Mouse (Mus musculus): ENCODE measurements at regions not wholly inside any gene's neighbourhood (a gene's known extent, or its start where the extent isn't known, plus 50 kb on each side); places are given as distances from the start of the nearest gene placed in this dataset.
A peak's percentile ranks its signal among the peaks of the same experiment; 100 is the strongest.

- DNase-seq (ENCODE audit: low spot score in 2 of 2): peak; percentile 58 to 61
These were observed 341.8 kb upstream of the Mms22l start for GRCm38 (mm10) chr4:24154418-24154817.

GRCm38 (mm10) chr4:24173750-24174149 is 322.5 kb upstream of the Mms22l start:
- no peak for DNase-seq (ENCODE audit: low spot score in 2 of 2)

GRCm38 (mm10) chr4:24213262-24214036 is 282.8 kb upstream of the Mms22l start:
- no peak for DNase-seq (ENCODE audit: low spot score in 2 of 2)

GRCm38 (mm10) chr4:24214037-24214362 is 282.3 kb upstream of the Mms22l start:
- DNase-seq (ENCODE audit: low spot score in 2 of 2): no peak

- DNase-seq (ENCODE audit: low spot score in 2 of 2): no peak
These were observed 277.8 kb upstream of the Mms22l start for GRCm38 (mm10) chr4:24218383-24218934.

GRCm38 (mm10) chr4:24219074-24219497 is 277.2 kb upstream of the Mms22l start:
- DNase-seq (ENCODE audit: low spot score in 2 of 2): no peak

- no peak for DNase-seq (ENCODE audit: low spot score in 2 of 2)
These were observed 276.7 kb upstream of the Mms22l start for GRCm38 (mm10) chr4:24219583-24219982.

GRCm38 (mm10) chr4:24245124-24245523 is 251.1 kb upstream of the Mms22l start:
- DNase-seq (ENCODE audit: low spot score in 2 of 2): no peak

- no peak for DNase-seq (ENCODE audit: low spot score in 2 of 2)
These were observed 247.9 kb upstream of the Mms22l start for GRCm38 (mm10) chr4:24248142-24249054.

GRCm38 (mm10) chr4:24249243-24249970 is 246.8 kb upstream of the Mms22l start:
- no peak for DNase-seq (ENCODE audit: low spot score in 2 of 2)

GRCm38 (mm10) chr4:24278154-24278553 is 218.1 kb upstream of the Mms22l start:
- no peak for DNase-seq (ENCODE audit: low spot score in 2 of 2)
